Mouse (Mus musculus): ENCODE results near the gene Nfatc2. TPM values are rescaled to one million over a fixed set of nuclear protein-coding genes. Genes with fewer than 3 reads are reported as not detected.
A peak's percentile ranks its signal among the peaks of the same experiment; 100 is the strongest.

Gene Nfatc2
- polyA plus RNA-seq, 1 experiment from 2014 or later = 2.0 TPM

GRCm38 (mm10) chr2:168503735-168504134 lies 97.7 kb downstream of the Nfatc2 start:
- H3K4me2 ChIP-seq (ENCODE audit: low read length) = no peak overlapping the region
- 57% methylated on average over 6 of the region's 6 CpGs for WGBS
- H3K9me3 ChIP-seq (ENCODE audit: control insufficient read depth, low read length) = no peaks in the 10 kb centered on the region
- ATAC-seq = no peak
- no peaks in the 10 kb centered on the region; the same call in 1 of the 2 replicates for H3K4me1 ChIP-seq (replicated peaks; ENCODE audit: control insufficient read depth, insufficient read depth, low read length)
- no peaks in the 10 kb centered on the region for H3K27me3 ChIP-seq (replicated peaks; ENCODE audit: control insufficient read depth, insufficient read depth, low read length)
- no peak overlapping the region for H3K4me3 ChIP-seq (replicated peaks; ENCODE audit: low read length)
- H3K36me3 ChIP-seq (ENCODE audit: control insufficient read depth, insufficient read depth) = no peaks in the 10 kb centered on the region
- no peak overlapping the region for H3K27ac ChIP-seq (ENCODE audit: low read length)
- no peak overlapping the region for H3K9ac ChIP-seq (replicated peaks; ENCODE audit: low read depth, low read length)

GRCm38 (mm10) chr2:168500750-168501149 lies 100.7 kb downstream of the Nfatc2 start:
- 90% methylated on average over 6 of the region's 6 CpGs for WGBS
- no peaks in the 10 kb centered on the region for H3K36me3 ChIP-seq (ENCODE audit: control insufficient read depth, insufficient read depth)

DNA sequence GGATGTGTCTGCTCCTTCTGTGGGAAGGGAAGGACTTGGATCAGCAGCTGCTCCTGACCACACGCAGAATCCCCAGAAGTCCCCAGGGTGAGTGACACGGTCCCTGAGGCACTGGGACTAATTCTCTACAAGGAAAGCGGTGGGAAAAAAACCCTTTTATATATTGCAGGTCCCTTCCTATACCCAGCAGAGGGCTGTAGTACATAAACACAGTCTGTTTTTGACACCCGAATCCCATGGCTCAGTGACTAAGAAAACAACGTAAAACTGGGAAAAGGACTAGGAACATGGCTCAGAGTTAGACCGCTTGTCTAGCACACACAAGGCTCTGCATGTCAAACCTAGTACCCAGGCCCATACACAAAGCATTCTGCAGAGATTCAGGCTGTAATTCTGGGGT lies 101.2 kb downstream of the Nfatc2 start:
- no peak overlapping the region for H3K27ac ChIP-seq (ENCODE audit: low read length)
- H3K36me3 ChIP-seq (ENCODE audit: control insufficient read depth, insufficient read depth) = no peaks in the 10 kb centered on the region
- ATAC-seq = no peak
- H3K9me3 ChIP-seq (ENCODE audit: control insufficient read depth, low read length) = no peaks in the 10 kb centered on the region
- H3K4me3 ChIP-seq (replicated peaks; ENCODE audit: low read length) = no peak overlapping the region
- no peak overlapping the region for H3K9ac ChIP-seq (replicated peaks; ENCODE audit: low read depth, low read length)
- no peak overlapping the region for H3K4me2 ChIP-seq (ENCODE audit: low read length)
- 69% methylated on average over 6 of the region's 6 CpGs for WGBS
- no peaks in the 10 kb centered on the region; the same call in 1 of the 2 replicates for H3K4me1 ChIP-seq (replicated peaks; ENCODE audit: control insufficient read depth, insufficient read depth, low read length)
- no peaks in the 10 kb centered on the region for H3K27me3 ChIP-seq (replicated peaks; ENCODE audit: control insufficient read depth, insufficient read depth, low read length)

More at GRCm38 (mm10) chr2:168500750-168501149, 100.7 kb downstream of the Nfatc2 start:
- Histone ChIP-seq H3K4me3 (replicated peaks; ENCODE audit: low read length) (no peak overlapping the region), H3K27me3 (replicated peaks; ENCODE audit: control insufficient read depth, insufficient read depth, low read length) (no peaks in the 10 kb centered on the region), H3K4me2 (ENCODE audit: low read length) (no peak overlapping the region), H3K4me1 (replicated peaks; ENCODE audit: control insufficient read depth, insufficient read depth, low read length) (no peaks in the 10 kb centered on the region; the same call in 1 of the 2 replicates), H3K9me3 (ENCODE audit: control insufficient read depth, low read length) (no peaks in the 10 kb centered on the region), H3K9ac (replicated peaks; ENCODE audit: low read depth, low read length) (no peak overlapping the region), H3K27ac (ENCODE audit: low read length) (no peak overlapping the region)
- no peak for ATAC-seq

DNA sequence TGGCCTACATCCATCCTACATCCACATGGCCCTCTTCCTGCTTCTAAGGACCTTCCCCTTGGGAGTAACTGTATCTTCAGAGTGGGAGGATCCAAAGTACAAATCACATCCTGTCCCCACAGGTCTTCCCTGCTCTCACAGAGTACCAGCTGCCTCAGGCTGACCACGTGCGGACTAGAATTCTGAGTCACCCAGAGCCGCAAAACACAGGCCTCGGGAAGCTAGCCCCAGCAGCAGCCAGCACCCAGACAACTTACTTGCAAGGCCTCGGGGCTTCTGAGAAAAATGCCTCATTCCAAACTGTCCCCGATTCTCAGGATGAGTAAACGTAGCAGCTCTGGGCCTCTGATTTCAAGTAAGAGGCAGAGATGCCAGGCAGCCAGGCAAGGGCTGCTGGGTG lies 109.7 kb downstream of the Nfatc2 start:
- H3K27me3 ChIP-seq (replicated peaks; ENCODE audit: control insufficient read depth, insufficient read depth, low read length) = no peaks in the 10 kb centered on the region
- H3K4me2 ChIP-seq (ENCODE audit: low read length) = no peak overlapping the region
- H3K4me3 ChIP-seq (replicated peaks; ENCODE audit: low read length) = no peak overlapping the region
- ATAC-seq = no peak
- H3K36me3 ChIP-seq (ENCODE audit: control insufficient read depth, insufficient read depth) = no peaks in the 10 kb centered on the region
- H3K9me3 ChIP-seq (ENCODE audit: control insufficient read depth, low read length) = no peaks in the 10 kb centered on the region
- 88% methylated on average over 7 of the region's 7 CpGs for whole genome bisulfite sequencing
- H3K27ac ChIP-seq (ENCODE audit: low read length) = no peak overlapping the region
- H3K9ac ChIP-seq (replicated peaks; ENCODE audit: low read depth, low read length) = no peak overlapping the region
- H3K4me1 ChIP-seq (replicated peaks; ENCODE audit: control insufficient read depth, insufficient read depth, low read length) = no peaks in the 10 kb centered on the region

- H3K27ac ChIP-seq (ENCODE audit: low read length) = no peak overlapping the region
- no peak for ATAC-seq
- no peak overlapping the region for H3K9ac ChIP-seq (replicated peaks; ENCODE audit: low read depth, low read length)
- H3K4me3 ChIP-seq (replicated peaks; ENCODE audit: low read length) = no peak overlapping the region
- no peak overlapping the region for H3K4me2 ChIP-seq (ENCODE audit: low read length)
- 91% methylated on average over 13 of the region's 13 CpGs for WGBS
- no peaks in the 10 kb centered on the region for H3K36me3 ChIP-seq (ENCODE audit: control insufficient read depth, insufficient read depth)
- no peaks in the 10 kb centered on the region for H3K4me1 ChIP-seq (replicated peaks; ENCODE audit: control insufficient read depth, insufficient read depth, low read length)
- H3K9me3 ChIP-seq (ENCODE audit: control insufficient read depth, low read length) = no peaks in the 10 kb centered on the region
- H3K27me3 ChIP-seq (replicated peaks; ENCODE audit: control insufficient read depth, insufficient read depth, low read length) = no peaks in the 10 kb centered on the region
These were observed 111.5 kb downstream of the Nfatc2 start for GRCm38 (mm10) chr2:168489953-168490352.

DNA sequence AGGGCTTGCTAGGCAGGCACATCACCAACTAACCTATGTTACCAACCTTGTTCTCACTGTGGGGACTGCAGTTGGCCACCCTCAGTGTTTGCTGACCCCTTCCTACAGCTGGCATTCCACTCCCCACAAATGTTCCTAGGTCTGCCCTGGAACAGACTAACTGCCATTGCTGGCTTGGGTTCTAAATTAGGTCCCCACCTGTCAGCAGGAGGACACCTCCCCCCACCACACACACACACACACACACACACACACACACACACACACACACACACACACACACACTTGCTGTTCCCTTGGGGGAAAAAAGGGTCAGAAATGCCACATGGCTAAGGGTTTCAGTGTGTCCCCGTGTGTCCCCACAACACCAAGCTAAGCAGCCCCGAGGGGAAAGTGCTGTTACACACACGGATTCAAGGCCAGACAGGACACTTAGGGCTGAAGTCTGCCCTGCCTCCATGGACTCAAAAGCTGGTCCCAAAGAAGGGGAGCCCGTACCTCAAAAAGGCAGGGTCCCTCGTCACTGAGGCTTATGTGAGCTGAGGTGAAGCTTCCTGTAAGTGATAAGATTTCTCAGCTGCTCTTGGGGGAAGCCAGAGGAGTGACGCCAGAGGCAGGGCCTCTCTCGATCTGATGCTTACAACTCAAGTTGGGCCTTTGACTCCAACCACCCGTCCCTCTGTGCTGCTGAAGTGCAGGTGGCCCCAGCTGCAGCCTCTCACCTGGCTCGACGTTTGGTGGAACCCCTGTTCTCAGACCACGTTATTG lies 113.1 kb downstream of the Nfatc2 start:
- Histone ChIP-seq H3K27ac (ENCODE audit: low read length) (no peak overlapping the region), H3K27me3 (replicated peaks; ENCODE audit: control insufficient read depth, insufficient read depth, low read length) (no peaks in the 10 kb centered on the region), H3K36me3 (ENCODE audit: control insufficient read depth, insufficient read depth) (no peaks in the 10 kb centered on the region), H3K9ac (replicated peaks; ENCODE audit: low read depth, low read length) (no peak overlapping the region), H3K4me1 (replicated peaks; ENCODE audit: control insufficient read depth, insufficient read depth, low read length) (no peaks in the 10 kb centered on the region), H3K9me3 (ENCODE audit: control insufficient read depth, low read length) (no peaks in the 10 kb centered on the region), H3K4me2 (ENCODE audit: low read length) (no peak overlapping the region), H3K4me3 (replicated peaks; ENCODE audit: low read length) (no peak overlapping the region)
- WGBS = 85% methylated on average over 11 of the region's 11 CpGs
- ATAC-seq = no peak

GRCm38 (mm10) chr2:168481121-168481520 lies 120.3 kb downstream of the Nfatc2 start:
- no peaks in the 10 kb centered on the region for H3K9me3 ChIP-seq (ENCODE audit: control insufficient read depth, low read length)
- H3K9ac ChIP-seq (replicated peaks; ENCODE audit: low read depth, low read length) = no peak overlapping the region
- no peak overlapping the region for H3K4me2 ChIP-seq (ENCODE audit: low read length)
- no peaks in the 10 kb centered on the region for H3K27me3 ChIP-seq (replicated peaks; ENCODE audit: control insufficient read depth, insufficient read depth, low read length)
- H3K4me1 ChIP-seq (replicated peaks; ENCODE audit: control insufficient read depth, insufficient read depth, low read length) = peaks cover 11% of the 10 kb centered on the region
- no peaks in the 10 kb centered on the region for H3K36me3 ChIP-seq (ENCODE audit: control insufficient read depth, insufficient read depth)
- no peak overlapping the region for H3K27ac ChIP-seq (ENCODE audit: low read length)
- H3K4me3 ChIP-seq (replicated peaks; ENCODE audit: low read length) = no peak overlapping the region
- WGBS = 79% methylated on average over 14 of the region's 14 CpGs
- 0 out of 2 replicates have a peak, but pooled peaks have one; percentile 15 for ATAC-seq

- Histone ChIP-seq H3K27ac (ENCODE audit: low read length) (no peak overlapping the region; the same call in 1 of the 2 replicates), H3K9ac (replicated peaks; ENCODE audit: low read depth, low read length) (no peak overlapping the region), H3K4me2 (ENCODE audit: low read length) (no peak overlapping the region), H3K4me1 (replicated peaks; ENCODE audit: control insufficient read depth, insufficient read depth, low read length) (peaks cover 11% of the 10 kb centered on the region), H3K4me3 (replicated peaks; ENCODE audit: low read length) (no peak overlapping the region), H3K27me3 (replicated peaks; ENCODE audit: control insufficient read depth, insufficient read depth, low read length) (no peaks in the 10 kb centered on the region), H3K9me3 (ENCODE audit: control insufficient read depth, low read length) (no peaks in the 10 kb centered on the region), H3K36me3 (ENCODE audit: control insufficient read depth, insufficient read depth) (no peaks in the 10 kb centered on the region)
- WGBS = 28% methylated on average over 6 of the region's 6 CpGs
- ATAC-seq = peak; percentile 65
These were observed 120.8 kb downstream of the Nfatc2 start for GRCm38 (mm10) chr2:168480692-168481091.

- Histone ChIP-seq H3K4me3 (replicated peaks; ENCODE audit: low read length) (no peak overlapping the region; the same call in 1 of the 2 replicates), H3K9me3 (ENCODE audit: control insufficient read depth, low read length) (no peaks in the 10 kb centered on the region), H3K4me2 (ENCODE audit: low read length) (peak overlapping the region; percentile 22), H3K9ac (replicated peaks; ENCODE audit: low read depth, low read length) (no peak overlapping the region), H3K36me3 (ENCODE audit: control insufficient read depth, insufficient read depth) (no peaks in the 10 kb centered on the region), H3K27me3 (replicated peaks; ENCODE audit: control insufficient read depth, insufficient read depth, low read length) (no peaks in the 10 kb centered on the region), H3K4me1 (replicated peaks; ENCODE audit: control insufficient read depth, insufficient read depth, low read length) (peaks cover 11% of the 10 kb centered on the region), H3K27ac (ENCODE audit: low read length) (peak overlapping the region; percentile 64)
- ATAC-seq = peak; percentile 79; the same call in 1 of the 2 replicates
- 62% methylated on average over 15 of the region's 15 CpGs for WGBS
These were observed 121.5 kb downstream of the Nfatc2 start for GRCm38 (mm10) chr2:168479930-168480329.

Data from forebrain, embryonic 16.5 days (tissue).